Mouse (Mus musculus) liver, embryonic 14.5 days (tissue): ENCODE data around the gene Kcnk13. TPM values are rescaled to one million over a fixed set of nuclear protein-coding genes. Genes with fewer than 3 reads are reported as not detected.

Experiments
- ATAC-seq: fragments of 200-750 bp; cut with Nextera tagmentation; 2 replicates; pipeline ENCODE4 v1.8.0; 2017; ENCODE audit warnings: moderate number of reproducible peaks, mild to moderate bottlenecking, moderate library complexity; ENCODE audit not compliant: insufficient read depth
- DNase-seq, 3 experiments: peaks; one replicate each; pipeline ENCODE4 v3.0.0-alpha.2; 2012 to 2013; ENCODE audit warnings: low read depth in 3 of 3, low spot score in 3 of 3
- H3K27ac ChIP-seq: fragments of 300-500 bp; sonication (generic); 2 replicates; pipeline ENCODE4 v1.5.1; 2014; ENCODE audit warnings: moderate library complexity, mild to moderate bottlenecking, control low read depth, inconsistent platforms
- H3K27me3 ChIP-seq: fragments of 300-500 bp; sonication (generic); 2 replicates; pipeline ENCODE4 v1.6.1; 2014; ENCODE audit warnings: mild to moderate bottlenecking, low read length, moderate library complexity; ENCODE audit not compliant: control insufficient read depth, insufficient read depth
- H3K36me3 ChIP-seq: fragments of 300-500 bp; sonication (generic); replicated peaks from 2 replicates; pipeline ENCODE4 v1.6.1; 2014; ENCODE audit warnings: low read depth; ENCODE audit not compliant: control insufficient read depth, insufficient read depth
- H3K4me1 ChIP-seq, 2 experiments: fragments of 200-500 bp in 1 of 2; fragments of 300-500 bp in 1 of 2; sonication (generic) in 1 of 2; replicated peaks; 2 replicates each; pipeline ENCODE4 v1.6.1; 2012 to 2014; ENCODE audit warnings: antibody characterized with exemption in 1 of 2, inconsistent platforms in 1 of 2, low read length in 1 of 2; ENCODE audit not compliant: control insufficient read depth in 2 of 2, insufficient read depth in 2 of 2
- H3K4me2 ChIP-seq: fragments of 300-500 bp; sonication (generic); 2 replicates; pipeline ENCODE4 v1.6.1; 2014; ENCODE audit warnings: low read depth, mild to moderate bottlenecking, control low read depth, moderate library complexity
- H3K4me3 ChIP-seq, 2 experiments: fragments of 200-500 bp in 1 of 2; fragments of 300-500 bp in 1 of 2; sonication (generic) in 1 of 2; 2 replicates each; pipeline ENCODE4 v1.5.1; 2012 to 2014; ENCODE audit warnings: low read depth in 2 of 2, low read length in 2 of 2, mild to moderate bottlenecking in 2 of 2, control low read depth in 1 of 2, inconsistent platforms in 1 of 2, moderate library complexity in 1 of 2; ENCODE audit not compliant: insufficient read depth in 1 of 2
- H3K9ac ChIP-seq: fragments of 300-500 bp; sonication (generic); replicated peaks from 2 replicates; pipeline ENCODE4 v1.6.1; 2014; ENCODE audit warnings: mild to moderate bottlenecking, control low read depth, moderate library complexity
- H3K9me3 ChIP-seq: fragments of 300-500 bp; sonication (generic); 2 replicates; pipeline ENCODE4 v1.6.1; 2016; ENCODE audit warnings: low read length, mixed read lengths; ENCODE audit not compliant: control insufficient read depth
- CTCF ChIP-seq: IDR thresholded peaks from 2 replicates; pipeline ENCODE4 v1.5.1; 2016; ENCODE audit warnings: antibody characterized with exemption, low read depth, control low read depth
- EP300 ChIP-seq: IDR thresholded peaks from 2 replicates; pipeline ENCODE4 v1.6.1; 2016; ENCODE audit warnings: antibody characterized with exemption, low read depth
- WGBS: fragments of 180-500 bp; shearing (Covaris S2); extraction: QIAGEN DNeasy Blood & Tissue Kit; methylation state at CpG from one replicate; pipeline ENCODE4 v1.1.7; 2014; ENCODE audit not compliant: insufficient replicate concordance; 5-methylcytosine and 5-hydroxymethylcytosine counted together
- polyA plus RNA-seq, 2 experiments: library from polyadenylated mRNA; depleted of rRNA in 1 of 2; stranded (reverse) in 1 of 2; unstranded in 1 of 2; fragments of >200 nt; fragmentation: Nextera tagmentation in 1 of 2; extraction: Ambion mirVana in 1 of 2; gene quantifications; 2 replicates each; pipeline versions ENCODE4 v1.2.1 to v1.2.3; 2012 to 2014

Gene Kcnk13
- polyA plus RNA-seq, 2 experiments, result 0.23 to 0.48 TPM

GRCm38 (mm10) chr12:99923703-99924102 lies 40.6 kb upstream of the Kcnk13 start:
- WGBS, result 75% methylated on average over 5 of the region's 5 CpGs
- no peak for TF ChIP-seq CTCF
- TF ChIP-seq EP300, result no peak
- Histone ChIP-seq H3K27me3 (no peaks in the 10 kb centered on the region), H3K4me3 (no peak overlapping the region), H3K4me1 (no peaks in the 10 kb centered on the region), H3K4me2 (no peak overlapping the region), H3K9ac (no peak overlapping the region), H3K27ac (no peak overlapping the region), H3K9me3 (no peaks in the 10 kb centered on the region), H3K36me3 (no peaks in the 10 kb centered on the region)
- ATAC-seq (no peak), DNase-seq (no peak)

- H3K9me3 ChIP-seq, result no peaks in the 10 kb centered on the region
- H3K27me3 ChIP-seq, result no peaks in the 10 kb centered on the region
- TF ChIP-seq EP300 (no peak), CTCF (no peak)
- no peak overlapping the region for H3K9ac ChIP-seq
- H3K27ac ChIP-seq, result no peak overlapping the region
- DNase-seq (no peak), ATAC-seq (no peak)
- H3K36me3 ChIP-seq, result no peaks in the 10 kb centered on the region
- H3K4me1 ChIP-seq, result no peaks in the 10 kb centered on the region
- no peak overlapping the region for H3K4me2 ChIP-seq
- 78% methylated on average over 7 of the region's 7 CpGs for WGBS
- no peak overlapping the region for H3K4me3 ChIP-seq
Observed at GRCm38 (mm10) chr12:99928311-99928710, 36.0 kb upstream of the Kcnk13 start.

DNA sequence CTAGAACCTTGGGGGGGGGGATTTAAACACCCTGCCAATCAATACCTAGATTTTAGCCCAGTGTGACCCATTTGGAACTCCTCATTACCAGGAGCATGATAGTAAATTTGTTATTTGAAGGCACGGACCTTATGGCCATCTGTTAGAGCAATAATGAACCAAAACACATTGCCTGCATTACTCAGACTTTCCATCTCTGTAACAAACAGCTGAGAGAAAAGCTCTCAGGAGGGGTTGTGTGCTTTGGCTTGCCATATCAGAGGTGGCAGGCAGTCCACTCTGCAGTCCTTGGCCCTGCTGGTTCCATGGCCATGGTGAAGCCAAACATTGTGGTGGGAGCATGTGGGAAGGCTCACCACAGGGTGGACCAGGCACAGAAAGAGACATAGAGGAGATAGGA lies 35.1 kb upstream of the Kcnk13 start:
- H3K4me1 ChIP-seq, result no peaks in the 10 kb centered on the region
- no peak for TF ChIP-seq EP300
- no peak for TF ChIP-seq CTCF
- ATAC-seq (no peak), DNase-seq (no peak)
- no peaks in the 10 kb centered on the region for H3K9me3 ChIP-seq
- no peak overlapping the region for H3K9ac ChIP-seq
- no peak overlapping the region for H3K4me2 ChIP-seq
- H3K36me3 ChIP-seq, result no peaks in the 10 kb centered on the region
- no peak overlapping the region for H3K27ac ChIP-seq
- 64% methylated on average over 1 of the region's 1 CpGs for WGBS
- H3K27me3 ChIP-seq, result no peaks in the 10 kb centered on the region
- no peak overlapping the region for H3K4me3 ChIP-seq

DNA sequence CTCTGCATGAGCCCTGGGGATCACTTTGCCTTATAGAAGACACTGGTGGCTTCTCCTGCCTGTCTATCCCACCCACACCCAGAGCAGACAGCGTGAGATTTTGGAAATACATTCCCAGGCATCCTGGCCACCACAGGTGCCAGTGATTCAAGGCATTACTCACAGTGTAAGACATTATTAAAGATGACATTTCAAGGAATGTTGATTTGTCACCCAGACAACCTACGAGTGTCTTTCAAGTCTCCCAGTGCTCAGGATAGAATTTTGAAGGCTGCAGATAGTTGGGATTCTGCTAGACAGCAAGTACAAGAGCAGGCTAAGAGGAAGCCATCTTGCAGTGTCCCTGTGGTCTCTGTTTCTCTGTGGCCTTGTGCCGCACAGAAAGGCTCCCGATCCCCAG lies 32.1 kb upstream of the Kcnk13 start:
- no peak overlapping the region for H3K4me3 ChIP-seq

DNA sequence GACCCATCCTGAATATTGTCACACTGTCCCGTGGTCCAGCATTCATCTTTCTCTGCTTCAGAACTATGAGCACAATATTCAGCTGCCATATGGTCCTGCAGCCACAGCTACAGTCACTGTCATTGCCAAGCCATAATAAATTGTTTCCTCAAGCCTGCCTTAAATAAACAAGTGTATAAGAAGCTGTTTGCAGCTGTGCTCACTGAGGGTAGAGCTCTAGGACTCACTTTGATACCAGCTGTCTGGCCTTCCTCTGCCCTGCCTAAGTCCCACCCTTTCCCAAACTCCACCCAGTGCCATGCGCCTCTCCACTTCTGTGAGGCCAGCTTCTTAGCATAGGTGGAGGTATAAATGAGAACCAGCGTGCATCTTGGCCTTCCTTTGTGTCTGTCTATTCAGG lies 30.7 kb upstream of the Kcnk13 start:
- H3K27ac ChIP-seq, result no peak overlapping the region
- no peaks in the 10 kb centered on the region for H3K4me1 ChIP-seq
- H3K9ac ChIP-seq, result no peak overlapping the region
- H3K36me3 ChIP-seq, result no peaks in the 10 kb centered on the region
- DNase-seq, result no peak
- H3K27me3 ChIP-seq, result no peaks in the 10 kb centered on the region
- WGBS, result 83% methylated on average over 3 of the region's 3 CpGs
- no peak overlapping the region for H3K4me3 ChIP-seq
- H3K4me2 ChIP-seq, result no peak overlapping the region
- ATAC-seq, result no peak
- no peaks in the 10 kb centered on the region for H3K9me3 ChIP-seq
- TF ChIP-seq CTCF (no peak), EP300 (no peak)

More for the DNA sequence above, 32.1 kb upstream of the Kcnk13 start:
- no peak overlapping the region for H3K9ac ChIP-seq
- H3K27ac ChIP-seq, result no peak overlapping the region
- no peak for DNase-seq
- H3K4me1 ChIP-seq, result no peaks in the 10 kb centered on the region
- no peak overlapping the region for H3K4me2 ChIP-seq
- ATAC-seq, result no peak
- WGBS, result 76% methylated on average over 4 of the region's 4 CpGs
- H3K27me3 ChIP-seq, result no peaks in the 10 kb centered on the region
- TF ChIP-seq EP300 (no peak), CTCF (no peak)
- H3K36me3 ChIP-seq, result no peaks in the 10 kb centered on the region
- no peaks in the 10 kb centered on the region for H3K9me3 ChIP-seq

DNA sequence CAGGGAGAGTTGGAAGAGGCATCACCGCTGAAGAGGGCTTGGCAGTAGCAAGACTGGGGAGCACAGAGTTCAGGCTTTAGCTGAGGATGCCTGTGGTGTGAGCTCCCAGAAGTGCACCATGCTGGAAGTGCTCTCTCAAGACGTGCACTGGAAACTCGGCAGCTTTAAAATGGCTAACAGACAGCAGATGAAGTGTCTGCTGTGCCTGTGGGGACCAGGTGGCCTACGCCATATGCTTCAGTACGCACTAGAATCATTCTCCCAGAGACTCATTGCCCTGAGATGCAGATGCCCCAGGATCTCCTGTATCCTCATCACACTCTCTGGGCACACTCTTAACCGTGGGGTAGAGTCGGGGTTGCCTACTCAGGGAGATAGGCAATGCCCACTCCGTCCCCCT lies 28.9 kb upstream of the Kcnk13 start:
- DNase-seq (no peak), ATAC-seq (no peak)
- no peak overlapping the region for H3K27ac ChIP-seq
- no peak overlapping the region for H3K4me3 ChIP-seq
- no peak overlapping the region for H3K9ac ChIP-seq
- H3K36me3 ChIP-seq, result no peaks in the 10 kb centered on the region
- no peak overlapping the region for H3K4me2 ChIP-seq
- 78% methylated on average over 8 of the region's 8 CpGs for WGBS
- H3K27me3 ChIP-seq, result no peaks in the 10 kb centered on the region
- no peak for TF ChIP-seq EP300
- TF ChIP-seq CTCF, result no peak
- H3K9me3 ChIP-seq, result no peaks in the 10 kb centered on the region
- H3K4me1 ChIP-seq, result no peaks in the 10 kb centered on the region
